Mouse (Mus musculus) layer of hippocampus, postnatal 25 days (tissue): Measurements from ENCODE around the gene Atp1a1. TPM values are rescaled to one million over a fixed set of nuclear protein-coding genes. Genes with fewer than 3 reads are reported as not detected.

Experiments
- DNase-seq, 2 experiments: peaks; one replicate each; pipeline ENCODE4 v3.0.0; 2022; ENCODE audit warnings: mixed read lengths in 2 of 2, low spot score in 1 of 2; ENCODE audit errors: extremely low spot score in 1 of 2
- total RNA-seq, 2 experiments: library from RNA; stranded (reverse); gene quantifications; 2 replicates each; pipeline ENCODE4 v1.2.3; 2021

Atp1a1 gene
- total RNA-seq, 2 experiments from 2014 or later = 496 to 507 TPM

DNA sequence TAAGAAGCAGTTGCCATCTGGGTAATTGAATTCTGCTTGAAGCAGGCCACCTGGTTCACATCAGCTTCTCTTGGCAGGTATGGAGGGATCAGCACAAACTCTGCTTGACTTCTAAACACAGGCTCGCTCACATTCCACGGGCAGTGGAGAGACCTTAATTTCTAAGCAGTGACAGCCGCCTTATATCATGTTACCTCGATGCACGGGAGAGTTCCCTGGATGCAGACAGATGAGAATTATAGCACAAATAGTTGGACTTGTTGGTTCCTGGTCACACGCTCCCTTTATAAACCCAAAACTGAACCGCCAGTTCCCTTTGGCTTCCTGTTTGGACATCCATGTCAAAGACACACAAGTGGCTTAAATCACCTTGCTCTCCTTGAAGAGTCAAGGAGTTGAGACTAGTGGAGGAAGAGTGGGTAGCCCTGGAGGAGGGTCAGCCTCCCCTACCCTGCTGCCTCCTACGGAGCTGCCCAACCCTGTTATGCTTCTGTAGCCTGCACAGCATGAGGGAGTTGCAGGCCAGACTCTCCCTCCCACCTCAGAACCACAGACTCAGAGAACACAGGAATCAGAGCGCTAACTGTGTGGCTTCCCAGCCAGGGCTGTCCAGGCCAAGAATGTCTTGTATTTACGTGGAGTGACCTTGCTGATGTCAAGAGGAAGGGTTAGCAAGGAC, 7.5 kb upstream of the Atp1a1 start:
- no peak for DNase-seq

DNA sequence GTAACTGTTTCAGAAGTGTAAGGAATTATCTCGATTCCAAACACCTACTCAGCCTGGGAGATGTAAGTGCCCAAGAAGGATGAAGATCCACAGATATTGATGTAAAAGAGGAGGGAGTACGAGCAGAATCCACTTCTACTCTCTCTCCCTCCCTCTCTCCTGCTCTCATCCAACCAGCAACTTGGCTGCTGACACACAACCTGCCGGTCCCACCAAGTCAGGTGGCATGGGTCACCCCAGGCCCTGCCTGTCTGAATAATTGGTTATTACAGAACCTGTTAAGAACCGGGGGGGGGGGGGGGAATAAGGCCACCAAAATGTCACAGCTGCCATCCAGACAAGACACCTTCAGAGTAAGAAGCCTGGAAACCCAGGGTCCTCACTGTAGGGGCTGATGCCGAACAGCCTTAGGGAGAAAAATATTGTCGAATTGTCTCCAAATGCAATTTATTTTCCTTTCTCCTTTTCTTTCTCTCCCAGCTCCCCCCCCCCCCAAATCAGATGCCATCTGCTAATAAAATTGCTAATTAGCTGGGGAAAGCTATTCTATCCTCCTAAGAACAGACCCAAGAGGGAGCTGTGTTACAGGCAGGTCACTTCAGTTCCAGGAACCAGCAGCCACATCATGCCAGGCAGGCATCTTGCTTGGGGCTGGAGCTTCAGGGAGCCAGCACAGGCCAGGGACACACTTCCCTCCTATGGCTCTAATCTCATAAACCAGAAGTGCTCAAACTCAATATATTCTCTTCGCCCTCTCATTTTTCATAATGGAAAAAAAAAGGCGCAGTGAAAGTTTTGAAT, 6.7 kb upstream of the Atp1a1 start:
- DNase-seq = no peak

- no peak for DNase-seq
These were observed 4.8 kb upstream of the Atp1a1 start for GRCm38 (mm10) chr3:101609302-101609701.

DNA sequence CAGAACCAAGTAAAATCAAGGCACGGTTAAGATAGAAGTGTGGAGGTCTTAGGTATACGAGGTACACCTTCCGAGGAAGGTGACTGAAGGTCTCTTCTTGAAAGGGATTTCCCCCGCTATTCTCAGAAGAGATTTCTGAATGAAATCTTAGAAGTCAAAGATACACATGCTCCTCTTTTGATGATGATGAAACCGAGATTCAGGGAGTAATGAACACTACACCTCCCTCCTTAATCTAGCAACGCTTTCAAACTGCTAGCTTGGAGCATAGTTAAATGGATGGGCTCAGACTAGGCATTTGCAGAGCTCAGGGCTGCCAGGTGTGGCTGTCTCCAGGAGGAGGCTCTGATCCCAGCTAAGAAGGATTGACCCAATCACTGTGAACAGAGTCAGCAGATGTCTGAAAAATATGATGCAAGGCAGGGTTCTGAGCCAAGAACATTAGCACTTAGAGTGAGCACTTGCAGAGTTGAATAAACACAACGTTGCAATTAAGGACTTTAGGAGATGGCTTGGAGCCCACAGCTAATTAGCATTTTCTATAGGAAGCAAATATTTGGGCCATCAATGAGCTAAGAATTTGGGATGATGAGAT, 2.5 kb upstream of the Atp1a1 start:
- no peak for DNase-seq

GRCm38 (mm10) chr3:101605721-101606120, 1.2 kb upstream of the Atp1a1 start:
- DNase-seq = no peak

DNA sequence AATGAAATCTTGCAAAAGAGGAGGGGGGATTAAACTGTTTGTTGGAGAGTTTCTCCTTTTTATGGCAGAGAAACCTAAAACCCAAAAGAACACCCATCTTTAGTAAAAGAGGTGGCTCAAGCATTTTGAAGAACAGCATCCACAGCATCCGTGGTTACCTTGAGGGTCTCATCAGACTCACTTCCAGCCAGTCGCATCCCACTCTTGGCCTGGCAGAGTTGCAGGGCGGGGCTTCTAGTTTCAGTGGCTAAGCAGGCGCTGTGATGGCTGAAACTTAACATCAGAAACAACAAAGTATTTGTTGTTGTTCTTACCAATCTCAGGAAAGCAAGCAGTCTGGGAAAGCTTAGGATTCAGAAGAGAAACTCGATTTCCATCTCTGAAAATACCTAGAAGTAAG, 807 bp upstream of the Atp1a1 start:
- DNase-seq = no peak

- DNase-seq = peak; percentile 58 to 69
These were observed 579 bp downstream of the Atp1a1 start for GRCm38 (mm10) chr3:101603661-101604549.

DNA sequence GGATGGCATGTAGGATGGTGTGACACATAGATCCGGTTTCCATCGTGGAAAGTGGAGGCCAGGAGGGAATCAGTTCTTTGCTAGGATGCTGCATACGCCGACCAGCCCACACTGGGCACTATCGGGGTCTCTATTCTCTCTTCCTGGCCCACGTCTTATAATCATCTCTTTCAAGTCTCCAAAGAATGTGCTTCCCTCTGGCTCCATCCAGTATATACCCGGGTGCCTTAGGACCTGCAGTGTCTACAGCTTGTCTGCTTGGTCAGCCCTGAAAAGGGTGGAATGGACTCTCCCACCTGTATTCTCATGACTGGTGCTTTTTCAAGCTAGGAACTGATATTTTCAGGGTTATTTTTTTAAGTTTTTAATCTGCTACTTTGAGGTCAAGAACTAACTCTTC, 1.3 kb downstream of the Atp1a1 start:
- no peak for DNase-seq

GRCm38 (mm10) chr3:101602511-101603055, 1.9 kb downstream of the Atp1a1 start:
- DNase-seq = no peak

- no peak for DNase-seq
These were observed 2.8 kb downstream of the Atp1a1 start for GRCm38 (mm10) chr3:101601687-101602086.

- DNase-seq = no peak
These were observed 3.4 kb downstream of the Atp1a1 start for GRCm38 (mm10) chr3:101601003-101601525.

GRCm38 (mm10) chr3:101599920-101600741, 4.4 kb downstream of the Atp1a1 start:
- no peak for DNase-seq

- DNase-seq = no peak
These were observed 5.1 kb downstream of the Atp1a1 start for GRCm38 (mm10) chr3:101599191-101599919.

DNA sequence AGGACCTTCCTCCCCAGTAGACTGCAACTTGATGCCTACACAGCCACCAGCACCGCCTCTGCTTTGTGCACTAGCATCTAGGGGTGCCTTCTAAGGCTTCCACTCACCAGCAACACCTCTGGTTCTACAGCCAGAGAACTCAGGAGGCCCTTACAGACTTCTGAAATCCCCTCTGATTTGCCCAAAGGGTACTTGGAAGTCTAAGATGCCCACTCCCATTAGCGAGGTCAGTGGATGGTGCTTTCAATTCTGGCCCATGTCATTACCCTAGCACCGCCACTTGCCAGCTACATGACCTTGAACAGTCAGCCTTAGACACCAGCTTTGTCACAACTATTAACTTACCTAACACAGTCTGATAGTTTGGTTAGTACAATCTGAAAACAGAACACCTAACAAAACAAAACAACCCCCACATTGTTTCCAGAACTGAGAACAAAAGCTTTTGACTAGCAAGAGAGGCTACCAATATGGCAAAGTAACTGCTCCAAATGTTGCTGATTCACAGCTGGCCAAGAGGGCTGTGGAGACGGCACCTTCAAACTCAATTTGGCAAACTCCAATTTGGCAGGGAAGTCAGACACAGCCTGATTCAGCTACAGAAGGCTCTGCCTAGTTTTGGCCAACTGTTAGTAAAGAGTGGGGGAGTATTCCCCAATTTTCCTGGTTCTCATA, 6.1 kb downstream of the Atp1a1 start:
- no peak for DNase-seq

GRCm38 (mm10) chr3:101597317-101598096, 7.0 kb downstream of the Atp1a1 start:
- no peak for DNase-seq

DNA sequence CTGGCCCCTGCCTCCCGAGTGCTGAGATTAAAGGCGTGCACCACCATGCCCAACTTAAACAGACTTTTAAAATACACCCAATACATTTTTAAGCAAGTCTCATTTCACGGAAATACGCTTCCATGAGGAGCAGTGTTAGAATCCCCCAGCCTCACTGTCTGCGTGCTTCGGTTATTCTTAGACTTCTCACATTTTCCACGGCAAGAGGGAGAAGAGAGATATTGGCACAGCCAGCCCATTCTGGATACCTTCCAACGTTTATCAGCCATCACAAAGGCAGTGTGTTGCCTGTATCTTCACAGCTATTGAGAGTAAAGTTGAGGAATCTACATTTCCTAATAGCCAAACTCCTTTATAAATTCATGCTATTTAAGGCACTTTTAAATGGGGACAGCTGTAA, 7.8 kb downstream of the Atp1a1 start:
- DNase-seq = no peak
